Mouse (Mus musculus): ENCODE measurements around the gene Cry2.

Gene Cry2

DNA sequence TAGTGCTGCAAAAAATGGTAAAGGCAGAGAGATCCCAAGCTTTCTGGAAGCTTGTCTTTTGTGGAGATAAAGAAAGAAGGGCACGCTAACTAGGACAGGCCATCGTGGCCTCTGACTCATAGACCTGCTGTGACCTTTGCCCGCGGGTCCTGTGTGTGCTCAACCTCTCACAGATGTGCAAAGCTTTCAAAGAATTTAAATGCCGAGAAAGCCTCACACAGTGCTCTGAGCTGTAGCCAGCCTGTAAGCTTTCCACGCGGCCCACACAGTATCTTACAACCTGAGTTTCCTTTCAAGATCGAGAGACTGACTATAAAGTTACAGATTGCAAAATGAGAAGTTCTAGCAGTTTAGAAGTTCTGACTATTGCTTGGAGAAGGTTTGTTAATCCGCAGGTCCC, 12.0 kb upstream of the Cry2 start:
- no peak for DNase-seq (ENCODE audit: extremely low read depth, low read depth)

DNA sequence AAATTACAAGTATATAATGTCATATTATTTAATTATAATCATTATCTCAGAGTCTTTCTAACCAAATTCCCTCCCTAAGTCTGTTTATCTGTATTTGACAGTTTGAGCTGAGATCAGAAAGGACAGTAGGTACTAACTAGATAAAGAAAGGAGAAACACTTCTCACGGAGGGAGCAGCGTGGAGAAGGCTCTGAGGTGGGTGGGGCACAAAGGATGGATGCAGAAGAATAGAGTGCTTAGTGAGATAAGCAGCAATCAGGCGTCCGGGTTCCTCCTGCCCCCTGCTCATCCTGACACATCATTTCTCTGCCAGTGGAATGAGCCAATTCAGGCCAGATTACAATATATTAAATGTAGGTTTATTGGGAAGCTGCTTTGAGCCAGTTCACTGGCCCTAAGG, 10.5 kb upstream of the Cry2 start:
- DNase-seq (ENCODE audit: extremely low read depth, low read depth), result peak; percentile 98

DNA sequence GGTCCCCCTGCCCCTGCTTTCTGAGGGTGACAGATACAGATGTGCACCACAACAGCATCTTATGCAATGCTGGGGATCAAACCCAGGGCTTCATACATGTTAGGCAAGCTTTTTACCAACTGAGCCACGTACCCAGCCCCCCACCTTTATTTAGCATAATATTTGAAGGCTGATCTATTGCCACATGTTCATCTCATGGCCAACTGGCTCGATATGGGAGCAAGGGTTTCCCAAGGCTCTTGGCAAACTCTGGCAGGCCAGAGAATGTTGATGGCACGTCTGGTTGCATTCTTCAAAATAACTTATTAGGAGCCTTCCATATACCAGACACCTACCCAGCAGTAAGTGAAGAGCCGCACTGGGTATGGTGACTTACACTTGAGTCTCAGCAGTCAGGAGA, 9.5 kb upstream of the Cry2 start:
- no peak for DNase-seq (ENCODE audit: extremely low read depth, low read depth)

DNA sequence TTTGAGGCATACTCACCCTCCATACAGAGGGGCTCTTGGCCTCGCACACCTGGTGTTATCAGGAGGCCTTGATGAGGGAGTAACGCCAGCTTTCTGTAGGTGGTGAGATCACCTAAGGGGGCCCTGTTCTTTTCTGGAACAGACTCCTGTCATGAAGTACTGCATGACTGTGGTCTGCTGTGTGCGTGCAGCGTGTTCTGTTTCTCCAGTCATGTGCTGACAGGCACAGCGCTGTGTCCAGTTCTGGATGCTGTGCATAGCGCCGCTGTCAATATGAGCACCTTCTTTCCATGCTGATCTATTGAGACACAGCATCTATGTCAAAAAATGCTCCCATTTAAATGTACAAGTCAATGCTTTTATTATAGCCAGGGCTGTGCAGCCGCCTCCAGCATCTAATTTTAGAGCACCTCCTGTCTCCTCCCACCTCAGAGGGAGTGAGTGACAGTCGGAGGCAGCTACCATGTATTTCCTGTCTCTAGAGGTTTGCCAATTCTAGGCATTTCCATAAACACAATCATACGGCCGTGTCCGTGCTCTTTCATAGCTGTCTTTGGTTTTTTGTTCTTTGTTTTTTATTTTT, 8.7 kb upstream of the Cry2 start:
- no peak for DNase-seq (ENCODE audit: extremely low read depth, low read depth)

DNA sequence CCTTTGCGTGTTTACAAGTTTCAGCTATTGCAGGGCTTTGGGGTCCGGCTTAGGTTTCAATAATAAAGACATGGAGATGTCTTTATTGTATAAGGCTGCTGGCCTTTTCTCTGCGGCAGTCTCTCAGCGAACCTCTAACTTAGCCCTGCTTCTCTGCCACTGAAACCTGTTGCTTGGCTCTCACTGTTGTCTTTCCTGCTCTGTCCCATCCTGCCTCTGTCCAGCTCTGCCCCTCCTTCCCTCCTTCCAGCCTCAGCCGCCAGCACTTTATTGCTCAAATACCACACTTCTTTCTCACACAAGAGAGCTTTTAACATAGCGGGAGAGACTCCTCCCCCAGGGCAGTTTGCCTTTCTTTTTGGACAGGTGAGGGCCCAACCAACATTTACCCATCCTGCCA, 6.6 kb upstream of the Cry2 start:
- no peak for DNase-seq (ENCODE audit: extremely low read depth, low read depth)

DNA sequence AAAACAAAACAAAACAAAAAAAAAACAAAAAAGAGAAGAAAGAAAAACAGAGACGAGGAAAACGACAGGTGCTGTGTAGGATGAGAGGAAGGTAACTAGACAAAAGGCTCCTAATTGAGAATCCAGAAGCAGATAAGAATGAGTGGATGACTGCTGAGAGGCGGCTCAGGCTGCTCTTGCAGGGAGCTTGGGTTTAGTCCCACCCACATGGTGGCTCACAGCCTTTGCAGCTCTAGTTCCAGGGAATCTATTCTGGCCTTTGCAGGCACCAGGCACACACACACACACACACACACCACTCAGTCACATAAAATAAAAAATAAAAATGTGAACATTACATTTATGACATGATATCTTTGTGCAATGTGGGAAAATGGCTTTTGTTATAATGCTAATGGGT, 4.7 kb upstream of the Cry2 start:
- no peak for DNase-seq (ENCODE audit: extremely low read depth, low read depth)

DNA sequence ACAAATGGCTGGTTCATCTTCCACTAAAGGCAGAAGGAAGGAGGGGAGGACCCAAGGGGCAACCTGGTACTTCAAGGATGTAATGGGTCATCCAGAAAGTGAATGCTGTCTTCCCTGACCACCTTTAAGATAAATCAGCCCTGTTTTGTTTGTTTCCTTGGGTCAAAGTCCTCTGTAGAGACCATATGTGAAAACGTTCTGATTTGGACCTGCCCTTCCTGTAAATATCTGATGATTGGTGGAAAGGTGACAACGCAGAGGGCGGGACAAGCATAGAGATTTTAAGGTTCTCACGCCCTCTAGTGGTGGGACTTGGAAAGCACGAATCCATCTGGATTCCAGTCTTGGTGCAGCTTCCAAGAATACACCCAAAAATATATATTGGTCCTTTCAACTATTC, 4.0 kb upstream of the Cry2 start:
- peak; percentile 81 for DNase-seq (ENCODE audit: extremely low read depth, low read depth)

DNA sequence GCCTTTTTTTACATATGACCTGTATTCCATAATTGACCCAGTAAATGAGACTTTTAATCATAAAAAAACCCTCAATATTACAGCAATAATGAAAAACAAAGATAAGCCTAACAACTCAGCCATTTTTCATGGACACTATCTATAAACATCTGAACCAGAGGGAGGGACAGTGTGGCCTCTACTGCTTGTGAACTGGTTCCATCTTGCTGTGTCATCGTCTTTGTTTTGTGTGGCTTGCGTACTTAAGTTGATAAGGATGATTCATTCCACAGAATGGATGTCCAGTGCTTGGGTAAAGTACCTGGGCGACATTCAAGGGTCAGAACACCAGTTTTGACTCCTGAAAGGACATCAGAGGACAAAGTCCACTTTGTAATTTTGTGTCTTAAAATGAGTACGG, 3.5 kb upstream of the Cry2 start:
- no peak for DNase-seq (ENCODE audit: extremely low read depth, low read depth)

DNA sequence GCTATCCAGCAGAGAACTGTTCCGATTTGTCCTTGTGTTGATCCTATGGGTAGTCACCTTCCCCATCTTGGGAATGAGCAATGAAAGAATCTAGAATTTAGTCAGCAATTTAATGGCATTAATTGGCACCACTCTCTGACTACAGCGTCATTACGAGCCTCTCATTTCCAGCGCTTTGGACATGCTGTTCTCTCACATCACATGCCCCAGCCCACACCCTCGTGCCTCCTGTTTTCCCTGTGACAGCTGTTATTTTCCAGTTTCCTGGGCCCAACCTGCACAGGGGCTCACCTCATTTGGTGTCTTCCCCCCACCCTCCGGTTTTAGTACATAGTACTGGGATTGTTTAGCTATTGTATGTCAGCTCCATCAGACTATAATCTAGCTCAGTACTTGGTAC, 1.2 kb upstream of the Cry2 start:
- no peak for DNase-seq (ENCODE audit: extremely low read depth, low read depth)

DNA sequence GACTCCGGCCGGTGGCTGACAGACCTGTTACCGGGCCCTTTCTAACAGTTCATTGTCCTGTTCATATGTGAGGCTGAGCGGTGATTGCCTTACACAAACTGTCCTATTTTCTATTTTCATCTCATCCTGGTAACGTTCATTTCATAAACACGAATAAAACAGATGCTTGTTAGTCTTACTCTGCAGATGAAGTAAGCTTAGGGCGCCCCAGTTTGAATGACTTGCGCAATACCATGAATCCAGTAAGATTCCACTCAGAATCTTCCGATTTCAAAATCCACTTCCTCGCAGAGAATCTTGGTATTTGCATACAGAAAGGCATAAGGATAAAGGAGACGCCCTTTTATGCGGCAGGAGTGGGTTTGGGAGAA, 517 bp upstream of the Cry2 start:
- DNase-seq (ENCODE audit: extremely low read depth, low read depth), result no peak

DNA sequence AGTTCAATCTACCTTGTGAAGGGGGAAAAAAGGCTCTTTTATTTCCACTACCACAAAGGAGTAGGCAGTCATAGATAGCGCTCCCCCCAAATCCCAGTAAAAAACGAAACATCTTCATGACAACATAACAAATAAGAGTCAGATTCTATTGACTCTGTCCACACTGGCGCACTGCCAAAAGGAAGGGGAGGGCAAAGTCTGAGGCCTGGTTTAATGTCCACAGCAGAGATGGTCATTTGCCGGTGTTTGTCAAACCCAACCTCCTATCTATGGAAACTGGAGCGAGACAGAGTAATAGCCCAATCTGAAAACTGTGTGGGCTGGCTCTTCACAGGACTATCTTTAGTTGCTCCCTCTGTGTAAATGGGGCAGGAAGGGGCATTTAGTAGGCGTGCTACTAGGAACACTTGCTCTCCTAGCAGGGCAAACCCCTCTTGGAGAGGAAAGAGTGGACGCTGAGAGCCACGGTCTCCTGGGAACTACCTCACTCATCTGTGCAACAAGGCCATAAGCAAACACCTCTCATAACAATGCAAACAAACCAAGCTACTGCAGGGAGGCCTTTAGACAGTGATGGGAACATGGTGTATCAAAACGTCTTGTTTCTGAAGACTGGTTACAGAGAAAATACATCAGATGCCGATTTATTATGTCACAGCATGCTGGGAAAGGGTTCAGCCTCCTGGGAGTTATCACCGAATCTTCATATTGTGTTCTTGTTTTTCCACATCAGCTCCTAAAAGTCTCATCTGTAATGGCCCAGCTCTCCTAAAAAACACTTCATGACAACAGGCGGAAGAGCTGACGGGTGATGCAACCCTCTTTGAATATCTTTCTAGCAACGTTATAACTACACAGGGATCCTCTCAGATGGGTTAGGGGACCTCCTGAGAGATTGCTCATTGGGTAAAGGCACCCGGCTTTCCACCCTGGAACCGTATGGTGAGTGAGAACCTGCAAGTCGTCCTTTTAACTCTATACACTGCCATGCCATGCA, 1.2 kb downstream of the Cry2 start:
- no peak for DNase-seq (ENCODE audit: extremely low read depth, low read depth)

DNA sequence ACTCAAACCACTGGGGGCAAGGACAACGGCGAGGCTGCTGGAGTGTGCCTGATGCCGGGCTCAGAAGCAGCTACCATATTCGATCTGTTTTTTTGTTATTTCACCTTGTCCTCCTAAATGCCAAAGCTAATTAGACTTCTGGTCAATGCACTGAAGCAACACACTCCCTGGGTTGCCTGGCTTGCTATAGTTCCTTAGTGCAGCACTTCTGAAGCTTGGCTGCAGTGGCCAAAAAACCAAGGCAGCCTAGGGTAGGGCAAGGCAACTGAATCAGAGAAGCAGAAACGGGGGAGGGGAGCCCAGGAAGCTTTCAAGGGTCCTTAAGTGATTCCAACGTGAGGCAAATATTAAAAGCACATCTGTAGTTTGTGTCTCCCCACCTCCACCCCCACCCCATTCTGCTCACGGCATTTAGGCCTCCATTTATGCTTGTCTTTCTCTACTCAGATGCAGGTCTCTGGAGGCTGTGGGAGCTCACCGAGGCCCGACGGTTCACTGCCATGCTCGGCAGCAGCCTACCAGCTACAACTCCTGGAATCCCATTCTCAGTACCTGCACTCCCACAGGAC, 2.1 kb downstream of the Cry2 start:
- DNase-seq (ENCODE audit: extremely low read depth, low read depth), result no peak

DNA sequence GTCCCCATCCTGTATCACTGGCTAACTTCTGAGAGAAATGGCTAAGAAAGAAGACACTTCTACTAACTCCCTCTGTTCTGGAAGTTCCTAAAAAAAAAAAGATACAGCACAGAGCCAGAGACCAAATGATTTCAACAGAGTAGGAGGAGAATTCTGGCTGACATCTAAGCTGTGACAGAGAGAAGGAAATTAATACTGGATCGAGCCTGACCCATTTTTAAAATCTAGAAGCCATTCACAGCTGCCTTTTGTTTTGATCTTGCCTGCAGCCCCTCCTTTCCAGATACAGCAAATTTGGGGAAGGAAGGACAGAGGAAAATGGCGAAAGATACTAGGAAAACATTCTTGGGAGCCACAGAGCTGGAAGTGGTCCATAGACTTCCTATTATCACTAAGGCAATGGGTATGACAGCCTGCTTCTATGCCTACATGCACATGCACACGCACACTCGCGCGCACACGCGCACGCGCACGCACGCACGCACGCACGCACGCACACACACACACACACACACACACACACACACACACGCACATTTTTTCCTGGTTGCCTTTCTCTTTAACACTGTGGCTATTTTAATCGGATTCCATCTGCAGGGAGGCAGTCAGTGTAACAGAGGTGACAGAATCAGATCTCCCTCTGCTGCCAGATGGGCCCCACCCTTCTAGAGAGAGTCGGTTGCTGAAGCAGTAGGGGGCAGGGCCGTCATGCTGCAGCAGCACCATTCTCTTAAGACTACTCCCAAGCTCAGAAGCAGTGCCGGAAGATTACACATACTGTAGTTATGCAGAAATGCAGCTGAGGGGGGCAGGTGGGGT, 2.9 kb downstream of the Cry2 start:
- peak; percentile 53 for DNase-seq (ENCODE audit: extremely low read depth, low read depth)

DNA sequence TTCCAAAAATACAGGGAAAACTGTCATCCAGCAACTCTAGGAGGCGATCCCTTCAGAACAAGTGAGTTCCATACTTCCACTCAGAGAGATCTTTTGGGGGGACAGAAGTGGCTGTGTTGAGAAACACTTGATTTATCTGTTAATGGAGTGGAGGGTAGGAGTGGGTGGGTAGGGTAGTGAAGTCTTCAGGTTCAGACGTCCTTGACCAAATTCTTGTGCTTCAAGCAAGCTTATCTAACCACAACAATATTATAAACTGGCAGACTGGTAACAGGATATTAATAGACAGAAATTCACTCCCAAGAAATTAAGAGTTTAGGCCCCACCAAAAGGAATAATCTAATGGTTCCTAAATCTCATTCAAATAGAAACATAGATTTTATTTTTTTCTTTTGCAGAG, 3.8 kb downstream of the Cry2 start:
- no peak for DNase-seq (ENCODE audit: extremely low read depth, low read depth)

DNA sequence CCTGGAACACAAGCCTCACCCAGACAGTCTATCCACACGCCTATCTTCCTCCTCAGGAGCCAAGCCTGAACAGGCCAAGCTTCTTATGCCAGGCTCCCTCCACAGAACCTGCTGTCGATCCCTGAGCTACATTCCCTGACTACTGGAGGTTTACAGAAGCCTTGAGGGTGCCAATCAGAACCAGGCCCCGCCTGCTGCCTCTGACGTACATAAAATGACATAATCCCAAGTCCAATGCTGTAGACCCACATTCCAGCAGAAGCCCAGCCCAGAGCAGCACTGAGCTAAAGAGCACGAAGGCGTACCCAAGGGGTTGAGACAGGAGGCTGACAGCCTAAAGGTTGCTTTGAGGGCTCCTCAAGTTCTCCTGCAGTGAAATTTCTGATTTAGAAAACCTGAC, 6.0 kb downstream of the Cry2 start:
- DNase-seq (ENCODE audit: extremely low read depth, low read depth), result no peak

DNA sequence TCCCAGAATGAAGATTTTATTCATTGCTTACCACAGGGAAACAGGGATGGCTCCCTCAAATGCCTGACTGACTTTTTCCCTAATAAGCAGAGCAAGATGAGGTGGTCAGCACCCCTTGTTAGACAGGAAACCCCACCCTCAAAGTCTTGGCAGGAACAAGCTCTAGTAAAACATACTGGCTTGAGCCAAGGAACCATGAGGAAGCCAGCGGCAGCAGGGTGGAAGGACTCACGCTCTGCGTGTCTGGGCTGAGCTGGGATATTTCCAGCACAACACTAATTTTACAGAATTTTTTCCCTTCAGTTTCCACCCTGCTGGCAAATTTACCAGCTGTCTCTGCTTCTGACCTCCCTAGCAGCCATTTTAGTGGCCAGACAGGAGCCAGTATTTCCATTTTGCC, 7.4 kb downstream of the Cry2 start:
- no peak for DNase-seq (ENCODE audit: extremely low read depth, low read depth)

DNA sequence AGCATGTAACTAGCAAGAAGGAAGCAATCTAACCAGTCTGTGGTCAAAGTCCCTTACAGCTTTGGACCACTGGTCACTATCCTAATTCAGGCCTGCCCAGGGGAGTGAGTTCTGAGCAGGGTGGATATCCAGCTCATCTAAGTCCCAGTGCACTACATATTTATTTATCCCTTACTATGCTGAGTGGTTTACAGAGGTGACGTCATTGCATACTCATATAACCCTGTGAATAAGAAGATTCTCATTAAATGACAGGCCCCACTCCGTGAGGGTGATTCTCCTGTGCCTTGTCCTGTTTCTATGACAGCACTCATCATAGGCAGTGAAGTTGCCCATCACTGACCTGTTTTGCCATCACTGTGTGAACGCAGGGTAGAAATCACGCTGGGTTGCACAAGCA, 8.5 kb downstream of the Cry2 start:
- DNase-seq (ENCODE audit: extremely low read depth, low read depth), result no peak

DNA sequence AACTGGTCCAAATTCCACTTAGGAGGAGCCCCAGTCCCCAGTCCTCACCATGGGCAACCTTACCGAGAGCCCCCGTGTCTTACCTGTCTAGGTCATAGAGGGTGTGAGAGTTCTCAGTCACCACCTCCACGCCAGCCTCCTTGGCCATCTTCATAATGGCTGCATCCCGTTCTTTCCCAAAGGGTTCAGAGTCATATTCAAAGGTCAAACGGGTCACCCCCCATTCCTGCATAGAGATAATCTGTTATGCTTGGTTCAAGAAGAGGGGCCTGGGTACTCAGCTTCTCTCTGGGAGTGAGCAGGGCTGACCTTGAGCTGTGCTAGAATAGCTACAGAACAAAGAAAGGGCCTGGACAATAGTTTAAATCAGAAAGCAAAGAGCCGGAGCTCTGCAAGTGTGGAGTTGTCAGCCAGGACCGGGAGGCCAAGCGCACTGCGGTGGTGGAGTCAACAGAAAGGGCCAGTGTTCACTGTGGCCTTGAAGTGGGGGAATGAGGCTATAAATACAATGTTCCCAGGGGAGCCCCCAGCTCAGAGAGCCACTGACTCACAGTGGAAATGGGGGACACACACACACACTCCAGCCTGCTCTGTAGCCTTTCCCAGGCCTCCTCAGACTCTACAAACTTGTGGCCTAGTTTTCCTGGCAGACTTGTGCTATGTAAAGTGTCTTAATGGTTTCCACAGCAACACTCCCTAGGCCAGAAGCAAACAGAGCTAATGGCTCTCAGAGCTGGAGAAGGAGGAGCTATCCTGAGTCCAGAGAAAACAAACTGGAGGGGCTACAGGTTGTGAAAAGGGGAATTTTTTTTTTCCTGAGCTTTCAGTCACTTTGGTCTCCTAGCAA, 9.2 kb downstream of the Cry2 start:
- no peak for DNase-seq (ENCODE audit: extremely low read depth, low read depth)

DNA sequence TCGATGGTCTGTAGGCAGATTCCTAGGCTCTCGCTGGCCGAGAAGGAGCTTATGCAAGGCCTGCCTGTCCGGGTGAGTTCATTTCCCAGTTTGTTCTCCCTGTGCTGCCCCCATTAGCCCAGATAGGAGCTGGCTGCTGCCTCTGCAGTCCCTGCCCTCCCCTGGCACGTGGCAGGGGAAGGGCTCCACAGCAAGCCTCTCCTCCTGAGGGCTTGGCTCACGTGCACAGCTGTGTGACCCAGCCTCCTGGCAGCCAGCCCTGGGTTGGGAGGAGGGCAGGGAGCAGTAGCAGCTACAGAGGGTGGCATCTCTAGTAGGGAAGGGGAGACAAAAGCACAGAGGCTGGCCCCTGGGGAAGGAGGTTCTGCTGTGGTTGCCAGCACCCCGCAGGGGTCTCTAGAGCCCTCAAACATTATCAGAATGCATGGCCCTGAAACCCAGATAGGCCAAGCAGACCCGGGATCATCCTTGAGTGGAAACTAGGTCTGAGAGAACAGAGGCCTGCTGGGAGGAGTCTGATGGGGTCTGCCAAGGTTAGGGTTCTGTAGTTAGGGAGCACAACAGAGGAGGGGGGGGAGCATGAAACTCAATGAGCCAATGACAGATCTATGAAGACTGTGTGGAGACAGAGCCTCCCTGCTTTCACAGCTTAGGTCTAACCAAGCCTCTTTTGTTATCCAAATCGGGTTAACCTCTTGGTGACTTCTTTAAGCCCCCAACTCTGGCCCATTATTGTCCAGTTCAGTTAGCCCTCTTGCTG, 10.0 kb downstream of the Cry2 start:
- no peak for DNase-seq (ENCODE audit: extremely low read depth, low read depth)

DNA sequence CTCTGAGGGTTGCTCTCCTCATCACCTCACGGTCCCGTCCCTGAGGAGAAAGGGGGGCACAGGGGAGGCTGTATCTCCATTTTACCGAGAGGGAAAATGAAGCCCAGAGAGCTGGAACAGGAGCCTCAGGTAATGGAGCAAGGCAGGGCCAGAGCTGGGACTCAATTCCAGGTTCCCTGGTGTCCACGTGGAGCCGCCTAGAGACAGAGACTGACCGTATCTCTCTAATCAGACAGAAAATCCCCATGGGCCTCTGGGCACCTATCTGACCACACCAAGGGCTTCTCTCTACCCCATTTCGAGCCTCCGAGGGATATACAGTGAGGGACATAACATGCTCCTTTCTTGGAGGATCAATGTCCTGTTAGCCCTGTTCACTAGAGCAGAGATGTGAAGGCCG, 10.7 kb downstream of the Cry2 start:
- no peak for DNase-seq (ENCODE audit: extremely low read depth, low read depth)
